Mouse (Mus musculus): ENCODE measurements around the gene Dot1l. TPM values are rescaled to one million over a fixed set of nuclear protein-coding genes. Genes with fewer than 3 reads are reported as not detected.

Dot1l gene
- total RNA-seq, 1 experiment from 2014 or later = 18.0 TPM

DNA sequence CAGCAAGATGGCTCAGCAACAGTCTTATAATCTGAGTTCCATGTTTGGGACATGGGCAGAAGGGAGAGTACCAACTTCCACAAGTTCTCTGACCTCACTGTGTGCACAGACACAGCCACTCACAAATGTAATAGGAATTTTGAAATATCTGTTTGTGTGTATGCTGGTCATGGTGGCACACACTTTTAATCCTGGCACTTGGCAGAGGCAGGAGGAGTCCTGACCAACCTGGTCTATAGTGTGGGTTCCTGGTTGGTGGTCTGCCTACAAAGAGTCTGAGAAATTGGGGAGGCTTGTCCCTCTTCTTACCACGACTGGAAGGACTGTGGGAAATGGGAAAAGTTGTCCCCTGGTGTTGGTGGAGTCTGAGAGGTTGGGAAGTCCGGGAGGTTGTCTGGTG is 1.5 kb downstream of the Dot1l start:
- ATAC-seq (ENCODE audit: extremely low read depth, insufficient number of reproducible peaks, low FRiP score, poor library complexity, severe bottlenecking) = no peak

DNA sequence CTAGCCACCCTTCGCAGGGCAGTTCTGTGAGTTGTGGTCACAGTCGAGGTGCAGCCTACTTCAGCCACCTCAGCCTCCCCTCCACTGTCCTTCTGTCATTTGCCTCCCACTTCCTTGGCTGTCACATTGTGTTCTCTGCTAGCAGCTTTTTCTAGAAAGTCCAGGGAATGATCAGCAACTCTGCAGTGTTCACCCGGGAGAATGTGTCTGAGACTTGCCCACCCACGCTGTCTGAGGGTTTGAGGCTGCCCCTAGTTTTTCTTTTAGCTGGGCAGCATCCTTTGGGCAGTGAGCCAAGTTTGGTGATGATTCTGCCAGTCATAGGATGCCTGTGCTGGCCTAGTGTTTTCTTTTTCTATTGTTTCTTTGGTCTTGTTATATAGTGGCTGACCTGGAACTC is 2.0 kb downstream of the Dot1l start:
- ATAC-seq (ENCODE audit: extremely low read depth, insufficient number of reproducible peaks, low FRiP score, poor library complexity, severe bottlenecking) = no peak

DNA sequence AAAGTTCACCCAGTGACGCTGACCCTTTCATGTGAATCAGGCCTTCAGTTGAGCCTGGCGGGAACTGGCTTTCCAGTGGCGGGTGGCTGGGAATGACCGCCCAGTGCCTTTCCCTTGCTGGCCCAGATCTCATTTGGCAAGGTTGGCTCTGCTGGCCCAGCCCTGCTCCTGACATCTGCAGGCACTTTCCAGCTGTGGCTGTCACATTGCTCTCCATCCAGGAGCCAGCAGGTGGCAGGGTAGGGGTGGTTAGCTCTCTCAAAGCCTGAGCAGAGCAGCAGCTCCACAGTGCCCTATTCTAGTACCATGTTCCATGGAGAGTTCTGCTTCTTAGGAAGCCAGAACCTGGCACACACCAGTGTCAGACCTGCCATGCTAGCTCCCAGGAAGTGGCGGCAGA is 2.7 kb downstream of the Dot1l start:
- ATAC-seq (ENCODE audit: extremely low read depth, insufficient number of reproducible peaks, low FRiP score, poor library complexity, severe bottlenecking) = peak; percentile 43; the same call in 1 of the 2 replicates

DNA sequence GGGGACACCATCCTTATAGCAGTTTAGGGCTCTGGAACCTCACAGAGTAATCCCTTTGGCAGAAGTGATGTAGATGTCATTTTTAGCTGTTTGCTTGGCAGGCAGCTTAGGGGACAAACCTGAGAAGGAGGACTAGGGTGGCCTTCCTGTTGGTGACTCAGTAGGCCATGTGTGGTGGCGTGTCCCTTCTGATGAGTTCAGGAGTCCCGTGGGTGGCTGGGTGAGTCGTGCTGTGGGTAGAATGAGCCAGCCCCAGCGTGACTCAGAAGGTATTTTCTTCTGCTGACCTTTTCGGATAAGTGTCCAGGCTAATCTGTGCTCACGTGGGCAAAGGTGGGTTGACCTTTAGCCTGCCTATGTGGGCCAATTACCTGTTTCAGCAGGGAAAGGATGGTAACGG is 3.6 kb downstream of the Dot1l start:
- no peak for ATAC-seq (ENCODE audit: extremely low read depth, insufficient number of reproducible peaks, low FRiP score, poor library complexity, severe bottlenecking)

DNA sequence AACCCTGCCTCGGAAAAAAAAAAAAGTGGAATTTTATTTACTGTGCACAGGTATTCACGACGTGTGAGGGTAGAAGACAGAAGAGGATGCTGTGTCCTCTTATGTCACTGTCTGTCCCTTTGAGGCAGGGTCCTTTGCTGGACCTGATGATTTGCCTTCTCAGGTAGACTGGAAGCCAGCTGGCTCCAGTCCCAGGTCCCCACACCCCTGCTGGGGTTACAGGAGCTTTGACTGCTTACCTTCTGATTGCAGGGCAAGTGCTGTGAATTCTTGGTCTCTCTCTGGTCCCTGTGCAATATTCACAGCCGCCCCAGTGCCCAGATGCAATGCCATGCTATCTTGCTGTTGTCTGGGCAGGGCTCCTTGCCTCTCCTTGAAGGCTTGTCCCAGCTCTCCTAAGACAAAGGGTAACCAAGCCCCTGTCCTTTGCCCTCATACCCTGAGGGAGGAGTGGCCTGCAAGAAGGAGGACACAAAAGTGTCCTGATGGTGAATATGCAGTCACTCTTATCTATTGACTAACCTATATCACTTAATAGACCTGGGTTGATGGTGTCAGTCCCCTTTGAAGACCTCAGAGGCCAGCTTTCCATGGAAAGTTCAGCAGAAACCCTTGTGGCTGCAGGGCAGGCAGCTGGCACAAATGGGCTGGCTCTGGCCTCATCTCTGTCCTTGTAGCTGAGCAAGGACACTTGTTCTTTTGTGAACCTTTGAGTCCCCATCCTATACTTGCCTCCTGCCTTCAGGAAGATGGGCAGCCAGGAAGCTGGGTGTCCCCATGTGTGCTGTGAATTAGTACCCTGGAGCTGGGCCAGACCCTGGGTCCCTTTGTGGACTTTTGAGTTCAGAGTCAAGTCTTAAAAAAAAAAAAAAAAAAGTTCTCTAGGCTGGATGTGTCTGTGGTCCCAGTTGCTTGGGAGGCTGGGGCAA is 5.9 kb downstream of the Dot1l start:
- ATAC-seq (ENCODE audit: extremely low read depth, insufficient number of reproducible peaks, low FRiP score, poor library complexity, severe bottlenecking) = no peak

DNA sequence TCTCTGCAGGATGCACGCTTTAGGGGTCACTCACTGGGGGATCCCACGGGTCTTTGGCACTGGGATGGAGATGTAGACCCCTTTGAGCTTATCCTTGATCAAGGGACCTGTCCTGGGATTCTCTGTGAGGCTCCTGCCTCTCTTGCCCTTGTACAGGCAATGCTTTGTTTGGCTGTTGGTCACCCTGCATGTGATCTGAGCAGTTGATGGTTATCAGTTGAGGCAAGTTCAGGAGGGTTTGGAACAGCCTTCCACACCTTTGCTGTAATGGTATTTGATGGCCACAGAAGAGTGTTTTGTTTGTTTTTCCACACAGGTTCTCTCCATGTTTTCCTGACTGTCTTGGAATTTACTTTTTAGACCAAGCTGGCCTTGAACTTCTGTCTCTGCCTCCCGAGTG is 6.8 kb downstream of the Dot1l start:
- ATAC-seq (ENCODE audit: extremely low read depth, insufficient number of reproducible peaks, low FRiP score, poor library complexity, severe bottlenecking) = no peak

DNA sequence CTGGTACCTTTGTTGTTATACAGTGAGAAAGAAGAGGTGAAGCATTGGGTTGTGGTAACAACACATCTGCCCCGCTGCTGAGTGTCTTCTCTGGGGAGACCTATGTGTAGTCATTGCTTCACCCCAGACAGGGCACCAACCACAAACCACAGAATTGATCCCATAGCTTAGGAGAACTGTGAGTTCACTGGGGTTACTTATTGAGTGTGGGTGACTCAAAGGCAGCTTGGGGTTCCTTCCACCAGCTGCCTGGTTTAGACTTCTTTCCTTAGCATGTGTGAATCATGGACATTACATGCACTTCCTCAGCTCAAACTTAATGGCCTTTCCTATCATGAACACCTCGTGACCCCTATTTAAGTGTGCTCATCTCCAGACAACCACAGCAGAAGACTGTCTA is 8.5 kb downstream of the Dot1l start:
- ATAC-seq (ENCODE audit: extremely low read depth, insufficient number of reproducible peaks, low FRiP score, poor library complexity, severe bottlenecking) = peak; percentile 22; the same call in 1 of the 2 replicates

DNA sequence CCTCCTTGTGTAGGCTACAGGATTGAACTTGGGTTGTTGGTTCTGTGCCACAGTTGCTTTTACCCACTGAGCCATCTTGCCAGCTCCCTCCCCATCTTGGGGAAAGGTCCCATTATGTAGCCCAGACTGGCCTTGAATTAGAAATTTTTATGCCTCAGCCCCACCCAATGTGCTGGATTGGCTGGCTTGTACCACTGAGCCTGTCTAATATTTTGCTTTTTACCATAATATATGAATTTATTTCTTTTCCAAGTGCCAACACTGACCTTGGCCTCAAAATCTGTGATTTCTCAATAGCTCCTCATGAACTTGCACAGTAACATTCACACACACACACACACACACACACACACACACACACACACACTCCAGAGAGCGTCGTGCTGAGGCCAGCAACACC is 10.7 kb downstream of the Dot1l start:
- no peak for ATAC-seq (ENCODE audit: extremely low read depth, insufficient number of reproducible peaks, low FRiP score, poor library complexity, severe bottlenecking)

DNA sequence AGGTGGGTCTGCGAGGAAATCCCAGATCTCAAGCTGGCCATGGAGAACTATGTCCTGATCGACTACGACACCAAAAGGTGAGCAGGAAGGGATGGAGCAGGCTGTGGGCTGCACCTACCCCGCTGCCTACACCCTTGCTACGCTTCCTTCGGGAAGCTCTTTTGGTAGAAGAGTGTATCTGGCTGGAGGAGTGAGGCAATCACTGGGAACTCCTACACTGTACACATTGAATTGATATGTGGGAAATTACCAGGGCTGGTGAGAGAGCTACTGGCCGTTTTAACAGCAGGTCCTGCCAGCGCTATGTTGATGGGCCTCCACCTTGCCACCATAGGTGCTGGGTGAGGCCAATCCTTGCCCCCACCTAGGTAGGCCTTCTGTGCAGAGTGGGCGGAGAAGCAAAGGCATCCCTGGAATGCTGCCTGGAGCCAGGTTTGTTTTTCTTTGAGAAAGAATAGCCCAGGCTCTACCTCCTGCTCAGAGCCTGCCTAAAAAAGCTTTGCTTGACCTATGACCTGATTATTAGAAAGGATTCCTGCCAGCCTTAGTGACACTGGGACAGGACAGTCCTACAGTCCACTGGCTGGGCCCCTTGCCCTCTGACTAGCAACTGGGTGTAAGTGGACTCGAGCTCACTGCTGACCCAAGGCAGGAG is 11.3 kb downstream of the Dot1l start:
- no peak for ATAC-seq (ENCODE audit: extremely low read depth, insufficient number of reproducible peaks, low FRiP score, poor library complexity, severe bottlenecking)

DNA sequence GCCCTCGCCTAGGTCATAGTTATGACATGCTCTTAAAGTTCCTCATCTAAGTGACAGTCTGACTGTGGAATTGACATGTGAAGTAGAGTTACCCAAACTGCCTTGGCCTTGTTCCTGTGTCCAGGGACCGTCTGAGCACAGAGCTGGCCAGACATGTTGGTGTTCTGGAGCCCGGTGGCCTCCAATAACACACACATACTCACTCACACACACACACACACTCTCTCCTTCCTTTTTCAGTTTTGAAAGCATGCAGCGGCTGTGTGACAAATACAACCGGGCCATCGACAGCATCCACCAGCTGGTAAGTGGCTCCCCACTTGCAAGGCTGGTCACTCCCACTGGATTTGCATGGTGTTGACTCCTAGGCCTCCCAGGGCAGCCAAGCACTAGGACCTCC is 13.4 kb downstream of the Dot1l start:
- no peak for ATAC-seq (ENCODE audit: extremely low read depth, insufficient number of reproducible peaks, low FRiP score, poor library complexity, severe bottlenecking)

DNA sequence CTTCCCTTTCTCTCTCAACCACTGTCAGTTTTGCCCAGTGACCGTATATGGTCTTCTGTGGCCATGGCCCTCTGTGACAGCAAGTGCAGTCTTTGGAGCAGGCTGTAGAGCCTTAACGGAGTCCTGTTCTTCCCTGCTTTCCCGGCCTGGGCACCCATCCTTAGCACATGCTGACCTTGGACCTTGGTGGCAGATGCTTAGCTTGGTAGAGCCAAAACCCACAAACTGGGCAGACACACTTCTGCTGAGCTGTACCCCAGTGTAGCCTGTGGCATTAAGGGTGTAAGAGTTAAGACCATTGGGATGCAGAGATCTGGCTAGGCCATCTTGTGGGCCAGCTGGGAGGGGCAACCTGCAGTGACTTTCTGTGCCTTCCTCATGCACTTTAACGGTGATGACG is 18.8 kb downstream of the Dot1l start:
- no peak for ATAC-seq (ENCODE audit: extremely low read depth, insufficient number of reproducible peaks, low FRiP score, poor library complexity, severe bottlenecking)

DNA sequence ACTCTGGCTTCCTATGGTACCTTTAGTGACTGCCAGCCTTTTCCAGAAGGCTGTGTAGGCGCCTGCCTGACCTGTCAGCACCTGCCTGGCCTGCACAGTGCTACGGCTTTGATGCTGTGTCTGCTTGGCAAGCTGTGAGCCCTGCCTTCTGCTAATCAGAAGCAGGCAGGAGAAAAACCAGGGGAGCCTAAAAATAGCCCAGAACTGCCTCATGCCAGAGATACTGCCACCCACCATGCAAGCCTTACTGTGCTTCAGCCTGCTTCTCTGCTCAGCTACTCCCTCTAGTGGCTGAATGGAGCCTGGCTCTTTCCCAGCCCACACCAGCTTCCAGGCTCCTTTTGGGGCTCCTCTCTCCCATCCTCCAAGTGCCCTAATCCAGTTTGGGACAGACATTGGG is 19.5 kb downstream of the Dot1l start:
- peak; percentile 69 for ATAC-seq (ENCODE audit: extremely low read depth, insufficient number of reproducible peaks, low FRiP score, poor library complexity, severe bottlenecking)

DNA sequence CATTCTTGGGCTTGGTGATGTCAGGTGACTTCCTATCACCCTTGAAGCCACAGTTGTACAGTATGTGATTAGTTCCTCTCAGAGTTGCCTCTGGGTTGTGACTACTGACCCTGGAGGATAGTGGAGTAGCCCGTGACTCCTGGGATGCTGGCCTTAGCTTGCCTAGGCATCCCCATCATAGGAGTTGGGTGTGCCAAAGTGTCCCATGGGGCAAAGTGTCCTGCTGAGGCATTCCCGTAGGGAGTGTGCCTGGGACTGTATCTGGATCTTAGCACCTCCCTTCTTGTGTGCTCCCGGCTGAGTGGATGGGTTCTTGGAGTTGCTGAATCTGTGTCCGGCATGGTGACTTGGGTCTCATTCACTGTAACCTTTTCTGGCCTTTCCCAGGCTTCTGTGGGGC is 20.0 kb downstream of the Dot1l start:
- ATAC-seq (ENCODE audit: extremely low read depth, insufficient number of reproducible peaks, low FRiP score, poor library complexity, severe bottlenecking) = no peak

DNA sequence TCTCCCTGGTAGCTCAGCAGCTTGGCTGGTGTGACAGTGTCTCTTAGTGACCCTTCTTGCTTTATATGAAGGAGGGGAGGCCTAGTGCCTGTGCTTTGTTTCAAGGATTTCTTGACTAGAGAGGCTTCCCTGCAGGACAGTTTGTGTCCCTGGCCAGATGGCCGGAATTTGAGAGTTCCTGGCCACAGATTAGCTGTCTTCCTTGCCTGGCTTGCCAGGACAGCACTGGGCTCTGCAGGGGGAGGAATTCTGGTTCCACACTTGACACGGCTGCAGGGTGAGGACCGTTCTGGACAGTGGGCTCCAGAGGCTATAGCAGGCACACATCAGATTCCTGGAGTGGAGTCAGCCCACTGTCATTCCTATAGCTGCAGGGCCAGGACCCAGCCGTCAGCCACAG is 20.7 kb downstream of the Dot1l start:
- ATAC-seq (ENCODE audit: extremely low read depth, insufficient number of reproducible peaks, low FRiP score, poor library complexity, severe bottlenecking) = no peak

DNA sequence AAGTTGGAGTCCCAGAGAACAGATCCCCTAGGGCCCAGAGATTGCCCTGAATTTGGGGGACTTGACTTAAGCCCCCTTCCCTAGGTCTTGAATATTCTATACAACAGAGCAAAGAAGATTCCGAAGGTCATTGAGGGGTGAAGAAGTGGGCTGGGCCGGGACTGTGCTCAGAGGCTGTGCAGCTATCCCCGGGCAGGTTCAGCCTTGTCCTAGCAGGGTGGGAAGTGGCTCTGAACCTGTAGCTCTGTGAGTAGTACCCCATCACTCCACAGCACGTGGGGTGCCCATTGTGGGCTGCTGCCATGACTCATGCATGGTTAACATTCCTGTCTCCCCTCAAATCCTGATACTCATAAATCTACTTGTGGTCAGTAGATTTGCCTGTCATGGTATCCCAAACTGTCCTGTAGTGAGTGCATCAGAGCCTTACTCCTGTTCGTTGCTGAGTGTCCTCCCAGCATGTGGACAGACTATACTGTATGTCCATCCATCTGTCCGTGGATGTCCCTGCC is 21.4 kb downstream of the Dot1l start:
- ATAC-seq (ENCODE audit: extremely low read depth, insufficient number of reproducible peaks, low FRiP score, poor library complexity, severe bottlenecking) = no peak

DNA sequence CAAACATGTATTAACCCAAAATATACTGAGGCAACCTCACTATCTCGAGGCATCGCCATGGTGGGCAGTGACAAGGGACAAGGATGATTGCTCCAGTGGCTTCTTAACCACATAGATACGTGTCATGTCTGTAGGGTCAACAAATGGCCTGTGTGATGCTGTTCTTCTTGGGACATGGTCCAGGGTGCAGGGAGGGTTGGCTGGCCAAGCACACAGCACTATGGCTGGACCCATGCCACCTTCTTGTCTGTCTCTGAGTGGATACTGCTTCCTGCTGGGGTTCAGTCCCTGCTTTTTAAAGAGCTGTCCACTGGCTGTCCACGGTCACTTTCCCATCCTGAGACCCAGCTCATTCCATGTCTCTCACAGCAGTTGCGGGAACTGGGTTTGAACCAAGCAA is 22.1 kb downstream of the Dot1l start:
- ATAC-seq (ENCODE audit: extremely low read depth, insufficient number of reproducible peaks, low FRiP score, poor library complexity, severe bottlenecking) = no peak

DNA sequence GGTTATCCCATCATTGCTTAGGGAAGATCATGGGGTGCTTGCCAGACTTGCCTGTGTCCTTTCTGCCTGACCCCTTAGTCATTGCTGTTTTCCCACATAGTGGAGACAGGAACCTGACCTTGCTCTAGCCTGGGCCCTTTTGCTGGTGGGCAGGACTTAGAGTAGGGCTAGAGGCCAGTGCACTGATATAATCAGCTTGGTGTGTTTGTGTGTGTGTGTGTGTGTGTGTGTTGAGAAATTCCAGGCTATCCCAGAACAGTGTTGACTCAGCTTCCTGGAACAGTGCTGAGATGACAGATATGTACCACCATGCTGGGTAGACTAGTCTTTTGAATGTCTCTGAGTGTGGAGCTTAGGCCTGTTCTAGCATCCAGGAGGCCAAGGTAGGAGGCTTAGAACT is 24.6 kb downstream of the Dot1l start:
- ATAC-seq (ENCODE audit: extremely low read depth, insufficient number of reproducible peaks, low FRiP score, poor library complexity, severe bottlenecking) = no peak

DNA sequence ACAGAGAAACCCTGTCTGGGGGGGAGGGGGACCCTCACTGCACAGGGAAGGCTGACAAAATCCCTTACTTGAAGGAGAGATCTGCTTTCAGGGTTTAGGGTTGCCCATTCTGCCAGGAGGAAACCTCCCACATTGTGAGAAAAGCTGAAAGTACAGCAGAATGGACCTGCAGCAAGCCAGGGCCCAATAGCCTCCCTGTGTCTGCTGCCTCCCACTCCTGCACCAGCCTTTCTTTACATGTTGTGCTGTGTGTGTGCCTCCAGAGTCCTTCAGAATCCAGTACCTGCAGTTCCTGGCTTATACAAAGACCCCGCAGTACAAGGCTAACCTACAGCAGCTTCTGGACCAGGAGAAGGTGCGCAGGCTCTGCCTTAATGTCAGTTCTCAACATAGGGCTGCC is 29.3 kb downstream of the Dot1l start:
- ATAC-seq (ENCODE audit: extremely low read depth, insufficient number of reproducible peaks, low FRiP score, poor library complexity, severe bottlenecking) = no peak

DNA sequence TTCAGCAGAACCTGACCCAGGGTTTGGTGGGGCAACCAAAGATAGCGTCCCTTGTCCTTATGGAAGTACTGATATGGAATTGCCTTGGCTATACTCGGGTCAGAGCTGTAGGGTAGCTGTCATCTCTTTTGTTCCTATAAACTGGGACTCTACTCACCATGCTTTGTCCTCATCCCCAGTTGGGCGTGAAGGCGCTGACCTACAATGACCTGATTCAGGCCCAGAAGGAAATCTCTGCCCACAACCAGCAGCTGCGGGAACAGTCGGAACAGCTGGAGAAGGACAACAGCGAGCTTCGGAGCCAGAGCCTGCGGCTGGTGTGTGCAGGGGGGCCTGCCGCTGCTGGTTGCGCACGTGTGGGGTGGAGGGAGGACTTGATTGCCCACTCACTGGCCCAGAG is 29.9 kb downstream of the Dot1l start:
- no peak for ATAC-seq (ENCODE audit: extremely low read depth, insufficient number of reproducible peaks, low FRiP score, poor library complexity, severe bottlenecking)

DNA sequence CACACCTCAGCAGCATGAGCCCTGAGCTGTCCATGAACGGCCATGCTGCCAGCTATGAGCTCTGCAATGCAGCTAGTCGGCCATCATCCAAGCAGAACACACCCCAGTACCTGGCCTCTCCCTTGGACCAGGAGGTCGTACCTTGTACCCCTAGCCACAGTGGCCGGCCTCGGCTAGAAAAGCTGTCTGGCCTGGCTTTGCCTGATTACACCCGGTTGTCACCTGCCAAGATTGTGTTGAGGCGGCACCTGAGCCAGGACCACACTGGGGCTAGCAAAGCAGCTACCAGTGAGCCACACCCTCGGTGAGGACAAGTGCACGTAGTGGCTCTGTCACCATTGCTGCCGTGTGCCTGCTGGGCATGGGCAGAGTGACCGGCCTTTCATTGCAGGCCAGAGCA is 31.0 kb downstream of the Dot1l start:
- ATAC-seq (ENCODE audit: extremely low read depth, insufficient number of reproducible peaks, low FRiP score, poor library complexity, severe bottlenecking) = no peak
